Mouse (Mus musculus) CH12.LX (cell line): ENCODE data around the gene Tmem119. TPM values are rescaled to one million over a fixed set of nuclear protein-coding genes. Genes with fewer than 3 reads are reported as not detected.

Experiments used
- DNase-seq: peaks from one replicate; pipeline ENCODE4 v3.0.0-alpha.2; 2013; ENCODE audit errors: extremely low read depth
- H3K27ac ChIP-seq: 2 replicates; pipeline ENCODE4 v1.5.1; 2012; ENCODE audit warnings: low read depth, mild to moderate bottlenecking, control low read depth, moderate library complexity; ENCODE audit not compliant: insufficient read depth
- H3K27me3 ChIP-seq: replicated peaks from 2 replicates; pipeline ENCODE3; 2012; ENCODE audit warnings: inconsistent platforms
- H3K36me3 ChIP-seq, 2 experiments: replicated peaks in 1 of 2; 2 replicates each; pipeline versions ENCODE3 to v1.6.1; 2012; ENCODE audit warnings: inconsistent platforms in 1 of 2, low read length in 1 of 2, mild to moderate bottlenecking in 1 of 2, mixed read lengths in 1 of 2, moderate library complexity in 1 of 2; ENCODE audit not compliant: control insufficient read depth in 1 of 2, insufficient read depth in 1 of 2
- H3K4me1 ChIP-seq, 2 experiments: 2 replicates each; pipeline ENCODE4 v1.6.1; 2012; ENCODE audit warnings: inconsistent platforms in 1 of 2, moderate library complexity in 1 of 2; ENCODE audit not compliant: insufficient read depth in 2 of 2, control insufficient read depth in 1 of 2
- H3K4me2 ChIP-seq: 2 replicates; pipeline ENCODE4 v1.6.1; 2012; ENCODE audit warnings: low read depth, mild to moderate bottlenecking, control low read depth; ENCODE audit not compliant: poor library complexity, insufficient read depth, severe bottlenecking
- H3K4me3 ChIP-seq, 3 experiments: fragments of 150-350 bp in 1 of 3; sonication (generic) in 1 of 3; replicated peaks in 1 of 3; 2 replicates each; pipeline versions ENCODE3 to v1.5.1; 2011 to 2012; ENCODE audit warnings: low read depth in 2 of 3, low read length in 2 of 3, mild to moderate bottlenecking in 2 of 3, moderate library complexity in 2 of 3, control low read depth in 1 of 3, improper control_type of control experiment in 1 of 3, inconsistent platforms in 1 of 3, mixed read lengths in 1 of 3; ENCODE audit not compliant: poor library complexity in 1 of 3
- H3K79me2 ChIP-seq: replicated peaks from 2 replicates; pipeline ENCODE4 v1.6.1; 2012; ENCODE audit warnings: mild to moderate bottlenecking, moderate library complexity; ENCODE audit not compliant: control insufficient read depth, poor library complexity, insufficient read depth, severe bottlenecking; ENCODE audit errors: extremely low read depth
- H3K9ac ChIP-seq: 2 replicates; pipeline ENCODE4 v1.6.1; 2012; ENCODE audit warnings: low read depth, mild to moderate bottlenecking, control low read depth, moderate library complexity; ENCODE audit not compliant: insufficient read depth
- H3K9me3 ChIP-seq: replicated peaks from 2 replicates; pipeline ENCODE3; 2012; ENCODE audit warnings: low read length, inconsistent platforms, mixed read lengths
- CTCF ChIP-seq, 2 experiments: IDR thresholded peaks in 1 of 2; conservative IDR thresholded peaks in 1 of 2; 2 replicates each; pipeline ENCODE4 v1.5.1; 2011 to 2012; ENCODE audit warnings: low read depth in 2 of 2, low read length in 2 of 2, improper control_type of control experiment in 1 of 2, inconsistent platforms in 1 of 2, mild to moderate bottlenecking in 1 of 2, moderate library complexity in 1 of 2
- ETS1 ChIP-seq: conservative IDR thresholded peaks from 2 replicates; pipeline ENCODE4 v1.6.1; 2012; ENCODE audit warnings: low read depth, mild to moderate bottlenecking, inconsistent platforms, low read length, improper control_type of control experiment, moderate library complexity
- HCFC1 ChIP-seq: IDR thresholded peaks from 2 replicates; pipeline ENCODE4 v1.6.1; 2012; ENCODE audit warnings: low read depth, mild to moderate bottlenecking, inconsistent platforms, low read length, improper control_type of control experiment
- IRF4 ChIP-seq: IDR thresholded peaks from 2 replicates; pipeline ENCODE4 v1.6.1; 2014; ENCODE audit warnings: low read depth, mild to moderate bottlenecking, inconsistent platforms, low read length, improper control_type of control experiment
- JUN ChIP-seq: IDR thresholded peaks from 2 replicates; pipeline ENCODE4 v1.6.1; 2011; ENCODE audit warnings: low read depth, mild to moderate bottlenecking, low read length, improper control_type of control experiment, moderate library complexity; ENCODE audit not compliant: insufficient read depth
- JUND ChIP-seq: conservative IDR thresholded peaks from 2 replicates; pipeline ENCODE4 v1.6.1; 2011; ENCODE audit warnings: low read depth, low read length, improper control_type of control experiment
- MAFK ChIP-seq: IDR thresholded peaks from 2 replicates; pipeline ENCODE4 v1.6.1; 2011; ENCODE audit warnings: low read length, improper control_type of control experiment; ENCODE audit not compliant: insufficient replicate concordance
- MAX ChIP-seq: IDR thresholded peaks from 2 replicates; pipeline ENCODE4 v1.6.1; 2011; ENCODE audit warnings: low read length, improper control_type of control experiment
- MAZ ChIP-seq: IDR thresholded peaks from 2 replicates; pipeline ENCODE4 v1.6.1; 2012; ENCODE audit warnings: low read depth, mild to moderate bottlenecking, inconsistent platforms, low read length, improper control_type of control experiment, moderate library complexity
- PAX5 ChIP-seq: IDR thresholded peaks from 2 replicates; pipeline ENCODE4 v1.6.1; 2012; ENCODE audit warnings: low read length, inconsistent platforms, mixed read lengths
- POLR2AphosphoS2 ChIP-seq: IDR thresholded peaks from 2 replicates; pipeline ENCODE4 v1.6.1; 2011; ENCODE audit warnings: low read depth, low read length, improper control_type of control experiment
- RAD21 ChIP-seq: IDR thresholded peaks from 2 replicates; pipeline ENCODE4 v1.6.1; 2011; ENCODE audit warnings: low read depth, mild to moderate bottlenecking, low read length, improper control_type of control experiment, moderate library complexity
- RCOR1 ChIP-seq: conservative IDR thresholded peaks from 2 replicates; pipeline ENCODE4 v1.6.1; 2012; ENCODE audit warnings: low read depth, mild to moderate bottlenecking, inconsistent platforms, low read length, improper control_type of control experiment
- SMC3 ChIP-seq: IDR thresholded peaks from 2 replicates; pipeline ENCODE4 v1.6.1; 2011; ENCODE audit warnings: low read depth, low read length, improper control_type of control experiment
- TBP ChIP-seq: conservative IDR thresholded peaks from 2 replicates; pipeline ENCODE4 v1.6.1; 2011; ENCODE audit warnings: low read depth, low read length, improper control_type of control experiment
- UBTF ChIP-seq: IDR thresholded peaks from 2 replicates; pipeline ENCODE4 v1.6.1; 2012; ENCODE audit warnings: low read depth, mild to moderate bottlenecking, inconsistent platforms, low read length, improper control_type of control experiment, moderate library complexity
- USF1 ChIP-seq: IDR thresholded peaks from 2 replicates; pipeline ENCODE4 v1.6.1; 2014; ENCODE audit warnings: low read depth, mild to moderate bottlenecking, inconsistent platforms, low read length, improper control_type of control experiment
- ZC3H11A ChIP-seq: IDR thresholded peaks from 2 replicates; pipeline ENCODE4 v1.6.1; 2012; ENCODE audit warnings: low read depth, mild to moderate bottlenecking, inconsistent platforms, low read length, improper control_type of control experiment
- ZKSCAN1 ChIP-seq: IDR thresholded peaks from 2 replicates; pipeline ENCODE4 v1.6.1; 2012; ENCODE audit warnings: low read depth, inconsistent platforms, low read length, improper control_type of control experiment, borderline replicate concordance
- ZNF384 ChIP-seq: IDR thresholded peaks from 2 replicates; pipeline ENCODE4 v1.6.1; 2012; ENCODE audit warnings: low read depth, low read length, improper control_type of control experiment, inconsistent platforms
- dilution Hi-C: fragments of 300-500 bp; cut with MboI; formaldehyde crosslinking; loops from 2 replicates; pipeline ENCODE4 v1.14.3; 2020; ENCODE audit warnings: low sequenced_read_pairs; ENCODE audit not compliant: extremely low pct_unique_long_range_greater_than_20kb, extremely low pct_ligation_motif_present
- in situ Hi-C: fragments of 300-500 bp; cut with MboI; formaldehyde crosslinking; loops from 3 replicates; pipeline ENCODE4 v1.14.3; 2019; ENCODE audit warnings: low sequenced_read_pairs, low pct_ligation_motif_present, low pct_unique_long_range_greater_than_20kb, mixed read lengths
- polyA plus RNA-seq: library from polyadenylated mRNA; unstranded; fragments of >175 nt; gene quantifications from 2 replicates; pipeline ENCODE4 v1.2.1, GENCODE M21; 2012; ENCODE audit warnings: low read depth; ENCODE audit not compliant: insufficient read length
- total RNA-seq, 2 experiments: library from RNA; depleted of rRNA; stranded (reverse); fragments of 300-350 nt in 1 of 2; fragments of >200 nt in 1 of 2; gene quantifications; 2 replicates each; pipeline ENCODE4 v1.2.3; 2012 to 2014

Gene Tmem119
- total and polyA plus RNA-seq, 3 experiments = 0.30 to 1.5 (median 1.0) TPM

DNA sequence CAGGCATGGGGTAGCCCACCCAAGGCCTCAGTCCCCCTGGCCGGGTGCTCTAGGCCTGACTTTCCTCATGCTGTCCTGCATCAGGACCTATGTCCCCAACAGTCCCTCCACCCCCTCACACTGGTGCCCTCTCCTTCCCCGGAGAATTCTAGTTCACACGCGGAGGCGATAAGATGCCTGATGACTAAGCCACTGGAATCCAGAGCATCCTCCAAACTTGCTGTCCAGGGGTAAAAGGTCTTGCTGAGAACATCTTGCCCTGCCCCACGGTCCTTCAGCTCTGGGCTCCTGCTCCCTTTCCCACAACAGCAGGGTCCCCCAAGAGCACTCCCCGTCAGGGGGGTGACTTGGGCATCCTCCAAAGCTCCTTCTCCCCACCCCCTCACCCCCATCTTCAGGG is 17.7 kb downstream of the Tmem119 start:
- peaks cover 0 to 14% of the 10 kb centered on the region in 2 experiments for H3K36me3 ChIP-seq
- in situ Hi-C loops = no loop called here
- no peak overlapping the region for H3K27ac ChIP-seq
- no peak overlapping the region for H3K9ac ChIP-seq
- dilution Hi-C loops = no loop called here
- peaks cover 4% of the 10 kb centered on the region for H3K9me3 ChIP-seq
- no peaks in the 10 kb centered on the region for H3K27me3 ChIP-seq
- peaks cover 14 to 54% of the 10 kb centered on the region in 2 experiments for H3K4me1 ChIP-seq
- no peak overlapping the region for H3K4me3 ChIP-seq
- TF ChIP-seq JUN = no peak
- TF ChIP-seq ETS1 = no peak
- no peak for TF ChIP-seq JUND
- no peak for TF ChIP-seq ZNF384
- TF ChIP-seq POLR2AphosphoS2 = no peak
- no peak for TF ChIP-seq MAX
- no peak for TF ChIP-seq ZC3H11A
- TF ChIP-seq TBP = no peak
- TF ChIP-seq IRF4 = no peak
- no peak for TF ChIP-seq USF1
- no peak for TF ChIP-seq CTCF (conservative IDR thresholded peaks at IDR 0.05 in 1 of 2, IDR thresholded peaks at IDR 0.05 in 1 of 2; ENCODE audit: low read depth in 2 of 2, low read length in 2 of 2)
- no peak for TF ChIP-seq HCFC1
- no peak for TF ChIP-seq RCOR1
- no peak for TF ChIP-seq MAZ
- TF ChIP-seq SMC3 = no peak
- TF ChIP-seq MAFK = no peak
- no peak for TF ChIP-seq PAX5
- H3K4me2 ChIP-seq = no peak overlapping the region
- no peak for DNase-seq
- no peaks in the 10 kb centered on the region for H3K79me2 ChIP-seq

DNA sequence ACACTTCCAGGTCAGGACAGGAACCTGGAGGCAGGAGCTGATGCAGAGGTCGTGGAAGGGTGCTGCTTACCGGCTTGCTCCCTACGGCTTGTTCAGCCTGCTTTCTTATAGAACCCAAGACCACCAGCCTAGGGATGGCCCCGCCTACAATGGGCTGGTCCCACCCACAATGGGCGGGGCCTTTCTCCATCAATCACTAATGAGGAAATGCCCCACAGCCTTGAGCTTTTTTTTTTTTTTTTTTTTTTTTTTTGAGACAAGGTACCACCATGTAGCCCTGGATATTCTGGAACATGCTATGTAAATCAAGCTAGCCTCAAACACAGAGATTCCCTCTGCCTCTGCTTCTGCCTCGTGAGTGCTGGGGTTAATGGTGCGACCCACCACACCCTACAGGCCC is 18.4 kb downstream of the Tmem119 start:
- H3K4me3 ChIP-seq = no peak overlapping the region
- dilution Hi-C loops (no loop called here), in situ Hi-C loops (no loop called here)
- H3K36me3 ChIP-seq = peaks cover 4 to 18% of the 10 kb centered on the region in 2 experiments
- H3K4me1 ChIP-seq = peaks cover 19 to 58% of the 10 kb centered on the region in 2 experiments
- H3K4me2 ChIP-seq = no peak overlapping the region
- TF ChIP-seq ZKSCAN1 = no peak
- no peak for TF ChIP-seq RAD21
- TF ChIP-seq UBTF = no peak
- peak; percentile 80 for TF ChIP-seq ZNF384
- no peaks in the 10 kb centered on the region for H3K27me3 ChIP-seq
- peaks cover 4% of the 10 kb centered on the region for H3K9me3 ChIP-seq
- no peak for DNase-seq
- no peaks in the 10 kb centered on the region for H3K79me2 ChIP-seq
- no peak overlapping the region for H3K27ac ChIP-seq
- no peak overlapping the region for H3K9ac ChIP-seq
